In the genomic region with DNA sequence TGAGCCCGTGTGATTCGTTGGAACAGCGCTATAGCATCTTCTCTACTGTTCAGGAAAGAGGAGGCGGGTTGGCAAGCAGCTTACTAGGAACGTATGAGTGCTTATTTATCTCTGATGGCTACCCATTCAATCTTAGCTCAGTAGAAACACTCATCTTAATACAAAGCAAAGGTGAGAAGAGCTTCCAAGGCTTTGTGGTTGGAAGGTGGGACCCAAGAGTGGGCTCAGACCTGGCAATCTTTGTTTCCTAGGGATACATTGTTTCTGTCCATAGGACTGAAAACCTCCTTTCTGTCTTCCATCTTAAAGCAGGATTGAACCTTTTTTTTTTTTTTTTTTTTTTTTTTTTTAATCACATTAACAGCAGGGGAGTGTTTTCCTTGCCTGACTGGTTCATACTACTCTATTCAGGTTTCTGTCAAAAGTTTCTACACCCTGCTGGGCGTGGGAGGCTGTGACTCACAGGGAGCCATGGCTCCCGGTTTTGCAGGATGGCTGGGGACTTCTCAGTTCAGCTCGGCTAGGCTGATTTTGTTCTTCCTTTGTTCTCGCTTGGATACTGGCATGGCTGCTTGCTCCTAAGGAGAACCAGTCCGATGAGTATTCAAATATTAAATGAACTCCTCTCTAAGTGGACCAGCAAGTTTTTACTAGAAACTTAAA, we compare ENCODE assay signal across 9 mouse cellular contexts.
A peak's percentile ranks its signal among the peaks of the same experiment; 100 is the strongest.
DNase-seq lines count a peak whose midpoint lies in the region; ATAC-seq lines count a peak whose summit lies in the region.
"Had no signal": no experiment of that assay in that cellular context is flagged by ENCODE, and none has a peak within 500 bp of the region (broad histone marks: within the 10 kb centered on the region; RNA-seq: fewer than 3 reads in every experiment).

No protein-coding gene starts in this region.

- H3K4me1 ChIP-seq in hindbrain, embryonic 12.5 days = no peaks in the 10 kb centered on the region
- no peaks in the 10 kb centered on the region for H3K4me1 ChIP-seq in hindbrain, embryonic 16.5 days (ENCODE audit: control insufficient read depth, insufficient read depth, low read depth, low read length)
- no peaks in the 10 kb centered on the region for H3K4me1 ChIP-seq in heart, embryonic 10.5 days
- H3K4me1 ChIP-seq: liver, embryonic 13.5 days had no signal

- DNase-seq in 3134 (ENCODE audit: extremely low read depth, insufficient read length, low spot score) = peak; percentile 45
- peak; percentile 68 for DNase-seq in embryo, embryonic 10.5 days (ENCODE audit: low spot score)
- peak; percentile 69 for DNase-seq in left cerebral cortex, postnatal 14 days (ENCODE audit: low spot score in 2 of 2)
- DNase-seq in thymus, postnatal 14 days = no peak
- no peak for DNase-seq in heart, embryonic 10.5 days (ENCODE audit: low spot score)
- no peak for DNase-seq in spleen, adult 18-20 months
- DNase-seq: liver, embryonic 13.5 days had no signal

- ATAC-seq in hindbrain, embryonic 12.5 days (ENCODE audit: low FRiP score) = no peak
- no peak for ATAC-seq in hindbrain, embryonic 16.5 days

- intact Hi-C loops in left cerebral cortex, postnatal 14 days (cut with DNase I) = loop anchor here (5.0 kb wide), 1 partner anchor 65 kb away; the partner anchor contains the start of genes Arf6 and Gm9887

- no peak overlapping the region for H3K4me3 ChIP-seq in hindbrain, embryonic 12.5 days
- no peak overlapping the region for H3K4me3 ChIP-seq in hindbrain, embryonic 16.5 days (ENCODE audit: low read length)
- H3K4me3 ChIP-seq in heart, embryonic 10.5 days = no peak overlapping the region
- H3K4me3 ChIP-seq: liver, embryonic 13.5 days had no signal

- H3K9ac ChIP-seq in hindbrain, embryonic 12.5 days = no peak overlapping the region
- no peak overlapping the region for H3K9ac ChIP-seq in hindbrain, embryonic 16.5 days (ENCODE audit: low read depth, low read length)
- H3K9ac ChIP-seq: liver, embryonic 13.5 days had no signal

- 0 out of 2 replicates have a peak, but pooled peaks cover 5% of the 10 kb centered on the region for H3K9me3 ChIP-seq in hindbrain, embryonic 12.5 days (replicated peaks)
- peaks cover 4% of the 10 kb centered on the region; the same call in 1 of the 2 replicates for H3K9me3 ChIP-seq in hindbrain, embryonic 16.5 days (ENCODE audit: control insufficient read depth, low read length)
- no peaks in the 10 kb centered on the region for H3K9me3 ChIP-seq in heart, embryonic 10.5 days
- H3K9me3 ChIP-seq: liver, embryonic 13.5 days had no signal

- H3K36me3 ChIP-seq in hindbrain, embryonic 12.5 days = no peaks in the 10 kb centered on the region
- H3K36me3 ChIP-seq in hindbrain, embryonic 16.5 days (ENCODE audit: control insufficient read depth, insufficient read depth, low read length) = no peaks in the 10 kb centered on the region
- no peaks in the 10 kb centered on the region for H3K36me3 ChIP-seq in heart, embryonic 10.5 days
- H3K36me3 ChIP-seq: liver, embryonic 13.5 days had no signal

- WGBS in hindbrain, embryonic 12.5 days = 22% methylated on average over 10 of the region's 10 CpGs
- 19% methylated on average over 10 of the region's 10 CpGs for WGBS in hindbrain, embryonic 16.5 days
- 56% methylated on average over 10 of the region's 10 CpGs for WGBS in heart, embryonic 10.5 days

- peak overlapping the region; percentile 23; the same call in 1 of the 2 replicates for H3K27ac ChIP-seq in hindbrain, embryonic 12.5 days
- no peak overlapping the region for H3K27ac ChIP-seq in hindbrain, embryonic 16.5 days (ENCODE audit: low read depth, low read length)
- no peak overlapping the region for H3K27ac ChIP-seq in heart, embryonic 10.5 days
- H3K27ac ChIP-seq: liver, embryonic 13.5 days had no signal

- H3K27me3 ChIP-seq in hindbrain, embryonic 12.5 days = no peaks in the 10 kb centered on the region
- no peaks in the 10 kb centered on the region for H3K27me3 ChIP-seq in hindbrain, embryonic 16.5 days (replicated peaks; ENCODE audit: control insufficient read depth, insufficient read depth, low read length)
- no peaks in the 10 kb centered on the region for H3K27me3 ChIP-seq in heart, embryonic 10.5 days (ENCODE audit: insufficient read depth, poor library complexity, severe bottlenecking)
- H3K27me3 ChIP-seq: liver, embryonic 13.5 days had no signal

- H3K4me2 ChIP-seq in hindbrain, embryonic 12.5 days (replicated peaks) = no peak overlapping the region
- no peak overlapping the region for H3K4me2 ChIP-seq in hindbrain, embryonic 16.5 days (ENCODE audit: low read length)
- H3K4me2 ChIP-seq: liver, embryonic 13.5 days had no signal

Comparison
In these comparisons a context has a peak if more than half of its experiments do, and no peak if none do; other contexts are left out.
1. DNase-seq: peak in 3134 (single experiment), embryo, embryonic 10.5 days (single experiment) and left cerebral cortex, postnatal 14 days (2 of 2); none in thymus, postnatal 14 days (single experiment), heart, embryonic 10.5 days (single experiment) and spleen, adult 18-20 months (0 of 2).